Mouse (Mus musculus) urinary bladder, postnatal 36 days (tissue): ENCODE measurements around the gene Zfp965.
"Not testable (repeated sequence)": the region's sequence is repeated elsewhere in the genome, so short reads cannot be mapped to it uniquely, and the experiment has no call there.

Source experiments
- DNase-seq, 2 experiments: peaks; one replicate each; pipeline ENCODE4 v3.0.0; 2022; ENCODE audit warnings: low spot score in 2 of 2, mixed read lengths in 1 of 2

The Zfp965 gene

GRCm38 (mm10) chr2:175469685-175470084 is at the start of gene Zfp965:
Zfp965 (plus strand) TSS chr2:175469985.
- not testable (repeated sequence) for DNase-seq

GRCm38 (mm10) chr2:175435707-175436106 is 34.1 kb upstream of the Zfp965 start, which contains the start of gene Gm4724:
Gm4724 (minus strand) TSS chr2:175435807.
- DNase-seq, result not testable (repeated sequence)
